Mouse (Mus musculus): Measurements from ENCODE around the gene Hoxa11.

DNA sequence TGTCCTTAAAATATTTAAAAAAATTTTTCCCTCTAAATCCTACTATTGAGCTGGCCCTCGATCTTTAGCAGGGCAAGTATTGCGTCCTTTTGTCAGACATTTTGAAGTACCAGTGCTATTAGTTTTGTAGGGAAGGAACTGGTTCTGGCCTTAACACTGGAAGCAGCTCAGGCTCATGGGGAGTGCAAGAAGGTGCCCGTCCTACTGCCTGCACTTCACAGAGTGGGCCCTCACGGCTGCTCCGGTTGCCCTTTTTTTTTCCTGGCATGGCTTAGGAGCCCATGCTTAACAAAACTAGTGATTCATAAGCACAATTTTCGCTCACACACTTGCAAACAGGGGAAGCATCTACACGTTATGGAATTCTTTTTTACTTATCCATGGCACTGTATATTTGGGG is 6.6 kb downstream of the Hoxa11 start:
- TF ChIP-seq CTCF (IDR thresholded peaks at IDR 0.05; ENCODE audit: extremely low read depth, insufficient read depth, insufficient read length, insufficient replicate concordance) (no peak), POLR2A (IDR thresholded peaks at IDR 0.05; ENCODE audit: low read depth, low read length) (no peak)
